Mouse (Mus musculus) embryonic fibroblast, embryonic 13.5 days (primary cell): ENCODE data around the gene Ap1ar.

Source experiments
- CTCF ChIP-seq: IDR thresholded peaks from 2 replicates; pipeline ENCODE4 v1.5.1; 2011; ENCODE audit warnings: mild to moderate bottlenecking, control low read depth, low read length, moderate library complexity, borderline replicate concordance; ENCODE audit not compliant: insufficient read depth
- POLR2A ChIP-seq: IDR thresholded peaks from 2 replicates; pipeline ENCODE4 v1.6.1; 2011; ENCODE audit warnings: low read depth, mild to moderate bottlenecking, control low read depth, low read length, moderate library complexity

DNA sequence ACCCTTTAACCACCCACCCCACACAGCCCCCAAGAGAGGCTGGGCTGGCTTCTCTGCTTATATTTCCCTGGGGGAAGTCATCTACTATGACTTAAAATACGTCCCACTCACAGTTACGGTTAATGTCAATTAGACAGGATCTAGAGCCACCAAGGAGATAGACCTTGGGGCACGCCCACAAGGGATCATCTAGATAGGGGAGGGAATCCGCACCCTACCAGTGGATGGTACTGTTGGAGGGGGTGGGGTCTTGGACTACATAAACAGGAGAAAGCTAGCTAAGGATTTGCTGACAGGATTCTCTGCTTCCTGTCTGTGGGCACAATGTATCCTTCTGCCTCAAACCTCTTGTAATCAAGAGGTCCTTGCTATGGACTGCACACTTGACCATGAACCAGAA lies 32.9 kb downstream of the Ap1ar start:
- TF ChIP-seq CTCF = no peak
- no peak for TF ChIP-seq POLR2A
